Mouse (Mus musculus) megakaryocyte, adult 5-6 weeks (primary cell): ENCODE measurements around the gene Msantd3. TPM values are rescaled to one million over a fixed set of nuclear protein-coding genes. Genes with fewer than 3 reads are reported as not detected.

ENCODE experiments used
- ATAC-seq: 2 replicates; pipeline ENCODE4 v1.8.0; 2016; ENCODE audit warnings: mild to moderate bottlenecking, inconsistent platforms; ENCODE audit not compliant: poor library complexity, severe bottlenecking
- total RNA-seq, 2 experiments: library from RNA; stranded (forward) in 1 of 2; stranded (reverse) in 1 of 2; fragments of 153-499, 151-499 nt in 1 of 2; fragments of 221-1000, 200-1000 nt in 1 of 2; gene quantifications; 2 replicates each; pipeline versions ENCODE4 v1.2.3 to v1.2.4; 2015 to 2017

The Msantd3 gene
- total RNA-seq (2015), result 22.9 and 31.8 TPM in 2 replicates
- 32.1 and 37.4 TPM in 2 replicates for total RNA-seq (2017)

- ATAC-seq, result peak; percentile 41
Measured at GRCm38 (mm10) chr4:48539841-48540575, at the start of gene Msantd3. Gene Msantd3 (plus strand): TSS chr4:48539935.

- no peak for ATAC-seq
Measured at GRCm38 (mm10) chr4:48491290-48491743, 48.4 kb upstream of the Msantd3 start.

GRCm38 (mm10) chr4:48492510-48492909 is 47.2 kb upstream of the Msantd3 start:
- ATAC-seq, result no peak

- ATAC-seq, result no peak
Measured at GRCm38 (mm10) chr4:48510861-48511260, 28.9 kb upstream of the Msantd3 start.

GRCm38 (mm10) chr4:48529559-48529958 is 10.2 kb upstream of the Msantd3 start:
- no peak for ATAC-seq

- no peak for ATAC-seq
Measured at GRCm38 (mm10) chr4:48531804-48532601, 7.7 kb upstream of the Msantd3 start.

GRCm38 (mm10) chr4:48536275-48536674 is 3.5 kb upstream of the Msantd3 start:
- ATAC-seq, result no peak

- no peak for ATAC-seq
Measured at GRCm38 (mm10) chr4:48537024-48537423, 2.7 kb upstream of the Msantd3 start.

- no peak for ATAC-seq
Measured at GRCm38 (mm10) chr4:48538581-48538980, 1.2 kb upstream of the Msantd3 start.

- ATAC-seq, result peak; percentile 38
Measured at GRCm38 (mm10) chr4:48540576-48541111, 909 bp downstream of the Msantd3 start.

GRCm38 (mm10) chr4:48541526-48542250 is 2.0 kb downstream of the Msantd3 start:
- peak; percentile 21; the same call in 1 of the 2 replicates for ATAC-seq

GRCm38 (mm10) chr4:48542351-48542750 is 2.6 kb downstream of the Msantd3 start:
- ATAC-seq, result no peak

GRCm38 (mm10) chr4:48543071-48543865 is 3.5 kb downstream of the Msantd3 start:
- no peak for ATAC-seq

GRCm38 (mm10) chr4:48544141-48544540 is 4.4 kb downstream of the Msantd3 start:
- no peak for ATAC-seq

GRCm38 (mm10) chr4:48545966-48546365 is 6.2 kb downstream of the Msantd3 start:
- ATAC-seq, result no peak

- no peak for ATAC-seq
Measured at GRCm38 (mm10) chr4:48546568-48547496, 7.1 kb downstream of the Msantd3 start.

- no peak for ATAC-seq
Measured at GRCm38 (mm10) chr4:48548393-48549045, 8.8 kb downstream of the Msantd3 start.

GRCm38 (mm10) chr4:48549661-48550060 is 9.9 kb downstream of the Msantd3 start:
- ATAC-seq, result peak; percentile 31
